Mouse (Mus musculus) embryonic stem cell, embryonic (primary cell): ENCODE results near the gene Tspo2.

ENCODE experiments used
- CTCF ChIA-PET, 4 experiments: fragments of 300-600 bp in 2 of 4; fragments of 350-600 bp in 2 of 4; sonication (Branson Sonifier 250); formaldehyde crosslinking; loops; one replicate each; lab custom pipeline; 2022; ENCODE audit warnings: inconsistent platforms in 2 of 4; lab: Charles Lee
- POLR2A ChIA-PET, 4 experiments: fragments of 300-600 bp in 2 of 4; fragments of 350-600 bp in 2 of 4; sonication (Branson Sonifier 250); formaldehyde crosslinking; loops; one replicate each; lab custom pipeline; 2022; ENCODE audit warnings: antibody characterized with exemption in 4 of 4, inconsistent platforms in 1 of 4; lab: Charles Lee

Tspo2 gene

GRCm38 (mm10) chr17:48457971-48458653 lies 6.8 kb upstream of the Tspo2 start:
- ChIA-PET CTCF (interaction anchor here (0.5 to 3.6 kb wide), 8 partner anchors 9 to 1009 kb away, joined by 3 to 10 read pairs (median 6); no protein-coding TSS in a partner anchor), POLR2A (interaction anchor here (0.6 to 2.0 kb wide), 7 partner anchors 9 to 543 kb away, joined by 3 to 8 read pairs (median 3); no protein-coding TSS in a partner anchor)

- ChIA-PET CTCF (no interaction called here), POLR2A (no interaction called here)
Measured at GRCm38 (mm10) chr17:48455955-48456354, 4.6 kb upstream of the Tspo2 start.

- ChIA-PET POLR2A (interaction anchor here in 3 of 4 experiments (0.5 to 2.3 kb wide), 15 partner anchors 10 to 193 kb away, joined by 3 to 9 read pairs (median 5); no protein-coding TSS in a partner anchor), CTCF (interaction anchor here (0.7 to 2.0 kb wide), 9 partner anchors 12 to 45 kb away, joined by 3 to 14 read pairs (median 4); partner anchors contain the start of genes Apobec2 (in 1 of the 4), Nfya (in 1 of the 4) and Oard1 (in 1 of the 4))
Measured at GRCm38 (mm10) chr17:48454688-48455087, 3.4 kb upstream of the Tspo2 start, which contains the start of gene Unc5cl. Gene Unc5cl (plus strand): TSS chr17:48454901.

GRCm38 (mm10) chr17:48454190-48454589 lies 2.9 kb upstream of the Tspo2 start:
- CTCF ChIA-PET, result interaction anchor here (1.0 to 2.0 kb wide), 11 partner anchors 11 to 44 kb away, joined by 3 to 14 read pairs (median 6); partner anchors contain the start of genes Apobec2 (in 1 of the 4), Nfya (in 1 of the 4) and Oard1 (in 1 of the 4)
- POLR2A ChIA-PET, result interaction anchor here in 3 of 4 experiments (0.6 to 2.3 kb wide), 15 partner anchors 9 to 193 kb away, joined by 3 to 9 read pairs (median 4); no protein-coding TSS in a partner anchor

GRCm38 (mm10) chr17:48453489-48453888 lies 2.2 kb upstream of the Tspo2 start:
- ChIA-PET POLR2A (interaction anchor here in 3 of 4 experiments (1.0 to 2.3 kb wide), 13 partner anchors 8 to 45 kb away, joined by 3 to 9 read pairs (median 4); partner anchors contain the start of gene Apobec2 (in 1 of the 3)), CTCF (interaction anchor here (0.5 to 2.0 kb wide), 12 partner anchors 10 to 140 kb away, joined by 3 to 14 read pairs (median 6); partner anchors contain the start of genes Apobec2 (in 1 of the 4), Nfya (in 1 of the 4) and Oard1 (in 1 of the 4))

- CTCF ChIA-PET, result interaction anchor here in 2 of 4 experiments (0.5 to 2.5 kb wide), 5 partner anchors 9 to 125 kb away, joined by 3 to 12 read pairs (median 4); no protein-coding TSS in a partner anchor
- POLR2A ChIA-PET, result interaction anchor here in 2 of 4 experiments (0.9 to 3.0 kb wide), 16 partner anchors 9 to 177 kb away, joined by 3 to 13 read pairs (median 4); partner anchors contain the start of gene Apobec2 (in 1 of the 2)
Measured at GRCm38 (mm10) chr17:48451753-48452444, 577 bp upstream of the Tspo2 start.

- ChIA-PET POLR2A (interaction anchor here in 2 of 4 experiments (0.7 to 3.0 kb wide), 13 partner anchors 8 to 166 kb away, joined by 3 to 13 read pairs (median 4); no protein-coding TSS in a partner anchor), CTCF (interaction anchor here in 2 of 4 experiments (0.7 to 2.5 kb wide), 4 partner anchors 16 to 126 kb away, joined by 3 to 12 read pairs (median 6); no protein-coding TSS in a partner anchor)
Measured at GRCm38 (mm10) chr17:48450666-48451352, 513 bp downstream of the Tspo2 start.

GRCm38 (mm10) chr17:48447675-48448074 lies 3.6 kb downstream of the Tspo2 start:
- CTCF ChIA-PET, result interaction anchor here in 1 of 4 experiments (0.6 kb wide), 1 partner anchor 145 kb away, joined by 3 read pairs; no protein-coding TSS in a partner anchor
- POLR2A ChIA-PET, result interaction anchor here in 2 of 4 experiments (0.6 to 2.7 kb wide), 6 partner anchors 11 to 569 kb away, joined by 3 to 6 read pairs (median 4); partner anchors contain the start of genes Apobec2 (in 1 of the 2), Nfya (in 1 of the 2) and Oard1 (in 1 of the 2)

GRCm38 (mm10) chr17:48443542-48444145 lies 7.7 kb downstream of the Tspo2 start:
- ChIA-PET CTCF (interaction anchor here (0.5 to 2.8 kb wide), 19 partner anchors 9 to 651 kb away, joined by 3 to 14 read pairs (median 4); partner anchors contain the start of gene Unc5cl (in 2 of the 4)), POLR2A (interaction anchor here (0.6 to 2.8 kb wide), 23 partner anchors 8 to 207 kb away, joined by 3 to 26 read pairs (median 4); partner anchors contain the start of genes Apobec2 (in 2 of the 4), Tspo2 (in 1 of the 4) and Unc5cl (in 1 of the 4))

- ChIA-PET POLR2A (interaction anchor here (0.6 to 2.8 kb wide), 29 partner anchors 9 to 208 kb away, joined by 3 to 26 read pairs (median 4); partner anchors contain the start of genes Apobec2 (in 2 of the 4), Tspo2 (in 1 of the 4) and Unc5cl (in 1 of the 4)), CTCF (interaction anchor here in 3 of 4 experiments (0.6 to 2.8 kb wide), 18 partner anchors 9 to 650 kb away, joined by 3 to 14 read pairs (median 4); partner anchors contain the start of gene Unc5cl (in 2 of the 3))
Measured at GRCm38 (mm10) chr17:48442745-48443457, 8.4 kb downstream of the Tspo2 start.

- POLR2A ChIA-PET, result interaction anchor here in 2 of 4 experiments (1.0 to 2.6 kb wide), 9 partner anchors 9 to 162 kb away, joined by 3 to 22 read pairs (median 4); partner anchors contain the start of genes Tspo2 (in 1 of the 2) and Unc5cl (in 1 of the 2)
- CTCF ChIA-PET, result interaction anchor here in 1 of 4 experiments (1.5 kb wide), 1 partner anchor 11 kb away, joined by 9 read pairs; no protein-coding TSS in a partner anchor
Measured at GRCm38 (mm10) chr17:48437421-48437911, 13.9 kb downstream of the Tspo2 start.

GRCm38 (mm10) chr17:48436487-48436886 lies 14.8 kb downstream of the Tspo2 start:
- CTCF ChIA-PET, result interaction anchor here in 1 of 4 experiments (1.5 kb wide), 1 partner anchor 10 kb away, joined by 9 read pairs; no protein-coding TSS in a partner anchor
- POLR2A ChIA-PET, result interaction anchor here in 2 of 4 experiments (0.7 to 2.6 kb wide), 14 partner anchors 9 to 161 kb away, joined by 3 to 22 read pairs (median 4); partner anchors contain the start of genes Tspo2 (in 1 of the 2) and Unc5cl (in 1 of the 2)

GRCm38 (mm10) chr17:48434479-48434878 lies 16.8 kb downstream of the Tspo2 start:
- POLR2A ChIA-PET, result interaction anchor here in 3 of 4 experiments (0.7 to 4.1 kb wide), 17 partner anchors 9 to 56 kb away, joined by 3 to 26 read pairs (median 6); partner anchors contain the start of genes Tspo2 (in 2 of the 3) and Unc5cl (in 1 of the 3)
- CTCF ChIA-PET, result interaction anchor here in 3 of 4 experiments (0.9 to 4.4 kb wide), 11 partner anchors 9 to 333 kb away, joined by 3 to 24 read pairs (median 6); partner anchors contain the start of genes Nfya (in 1 of the 3) and Oard1 (in 1 of the 3)

- POLR2A ChIA-PET, result interaction anchor here in 2 of 4 experiments (0.6 to 4.1 kb wide), 16 partner anchors 10 to 678 kb away, joined by 3 to 26 read pairs (median 6); partner anchors contain the start of genes Nfya (in 2 of the 2), Oard1 (in 2 of the 2), Tspo2 (in 2 of the 2) and Unc5cl (in 1 of the 2)
- CTCF ChIA-PET, result interaction anchor here in 3 of 4 experiments (0.6 to 4.4 kb wide), 17 partner anchors 9 to 498 kb away, joined by 3 to 24 read pairs (median 5); partner anchors contain the start of genes Lrfn2 (in 1 of the 3), Nfya (in 1 of the 3), Oard1 (in 1 of the 3) and Tspo2 (in 1 of the 3)
Measured at GRCm38 (mm10) chr17:48433689-48434330, 17.5 kb downstream of the Tspo2 start.
